Mouse (Mus musculus): ENCODE data around the gene Sh3pxd2b. TPM values are rescaled to one million over a fixed set of nuclear protein-coding genes. Genes with fewer than 3 reads are reported as not detected.

Sh3pxd2b gene
- polyA plus RNA-seq, 1 experiment from 2014 or later = 34.6 TPM

DNA sequence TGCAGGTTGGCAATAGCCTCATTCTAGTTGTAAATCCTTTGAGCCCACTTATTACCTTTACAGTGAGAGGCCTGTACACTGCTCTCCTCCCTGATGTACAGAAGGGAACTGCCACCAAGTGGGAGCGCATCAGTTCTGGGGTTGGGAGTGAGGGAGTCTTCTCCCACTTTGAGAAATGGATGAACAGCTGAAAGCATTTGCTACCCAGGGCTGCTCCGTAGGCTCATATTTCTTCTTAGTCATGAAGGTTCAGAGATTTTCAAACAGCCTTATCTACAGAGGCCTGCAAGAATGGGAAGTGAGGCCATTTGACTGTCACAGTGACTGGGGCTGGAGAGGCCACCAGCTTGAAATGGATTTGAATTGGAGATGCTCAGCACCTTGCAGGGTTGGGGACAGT, 38.4 kb downstream of the Sh3pxd2b start:
- H3K27ac ChIP-seq (ENCODE audit: low read length) = no peak overlapping the region
- peaks cover 41% of the 10 kb centered on the region for H3K36me3 ChIP-seq (ENCODE audit: control insufficient read depth, insufficient read depth, low read length)
- no peak overlapping the region for H3K4me3 ChIP-seq (ENCODE audit: low read depth, low read length)
- no peak overlapping the region for H3K4me2 ChIP-seq (replicated peaks; ENCODE audit: low read depth, low read length)
- H3K27me3 ChIP-seq (ENCODE audit: control insufficient read depth, insufficient read depth, low read length) = no peaks in the 10 kb centered on the region
- H3K4me1 ChIP-seq (ENCODE audit: control insufficient read depth, insufficient read depth, low read length) = peaks cover 10% of the 10 kb centered on the region; the same call in 1 of the 2 replicates
- WGBS = 90% methylated on average over 2 of the region's 2 CpGs
- no peaks in the 10 kb centered on the region for H3K9me3 ChIP-seq (ENCODE audit: control insufficient read depth, low read depth, low read length)
- ATAC-seq (ENCODE audit: insufficient number of reproducible peaks, insufficient read depth, low FRiP score, low read depth) = no peak
- H3K9ac ChIP-seq (replicated peaks; ENCODE audit: low read depth, low read length) = no peak overlapping the region

DNA sequence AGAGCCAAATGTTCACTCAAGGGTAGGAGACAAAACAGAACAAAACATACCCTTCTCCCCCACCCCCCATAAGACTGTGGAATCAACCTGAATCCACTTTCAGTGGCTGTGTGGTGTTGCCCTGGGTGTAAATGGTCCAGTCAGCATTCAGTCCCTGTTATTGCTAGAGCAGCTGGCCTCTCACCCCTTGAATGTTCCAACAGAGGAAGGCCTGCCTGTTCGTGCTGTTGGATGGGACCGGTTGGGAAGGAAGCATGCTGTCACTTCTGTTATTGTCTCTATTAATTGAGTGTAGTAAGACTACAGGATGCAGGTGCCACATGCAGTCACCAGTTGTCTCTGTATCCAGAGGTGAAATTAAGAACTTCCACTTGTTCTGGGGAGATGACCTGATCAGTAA, 40.4 kb downstream of the Sh3pxd2b start:
- H3K36me3 ChIP-seq (ENCODE audit: control insufficient read depth, insufficient read depth, low read length) = peaks cover 29% of the 10 kb centered on the region
- H3K4me3 ChIP-seq (ENCODE audit: low read depth, low read length) = no peak overlapping the region
- H3K27ac ChIP-seq (ENCODE audit: low read length) = no peak overlapping the region
- ATAC-seq (ENCODE audit: insufficient number of reproducible peaks, insufficient read depth, low FRiP score, low read depth) = no peak
- no peaks in the 10 kb centered on the region for H3K9me3 ChIP-seq (ENCODE audit: control insufficient read depth, low read depth, low read length)
- 0 out of 2 replicates have a peak, but pooled peaks cover 7% of the 10 kb centered on the region for H3K4me1 ChIP-seq (ENCODE audit: control insufficient read depth, insufficient read depth, low read length)
- H3K9ac ChIP-seq (replicated peaks; ENCODE audit: low read depth, low read length) = no peak overlapping the region
- H3K27me3 ChIP-seq (ENCODE audit: control insufficient read depth, insufficient read depth, low read length) = no peaks in the 10 kb centered on the region
- 77% methylated on average over 2 of the region's 2 CpGs for WGBS
- H3K4me2 ChIP-seq (replicated peaks; ENCODE audit: low read depth, low read length) = no peak overlapping the region

DNA sequence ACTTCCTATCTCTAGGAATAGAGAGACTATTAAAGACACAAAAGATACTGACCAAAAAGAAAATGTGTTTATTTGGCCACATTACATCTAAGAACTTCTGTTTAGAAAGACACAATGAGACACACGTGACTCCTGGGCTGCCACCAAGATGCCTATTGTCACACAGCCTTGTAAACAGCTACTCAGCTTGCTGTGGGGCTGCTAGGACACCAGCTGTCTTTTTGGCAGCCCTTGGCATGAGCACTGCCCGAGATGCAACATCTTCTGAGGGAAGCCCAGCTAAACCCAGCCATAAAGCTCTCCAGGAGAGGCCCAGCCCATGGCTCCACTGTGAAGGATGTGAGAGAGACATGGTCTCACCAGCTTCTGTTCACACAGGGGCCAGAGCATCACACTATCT, 45.5 kb downstream of the Sh3pxd2b start:
- no peak overlapping the region for H3K27ac ChIP-seq (ENCODE audit: low read length)
- H3K4me2 ChIP-seq (replicated peaks; ENCODE audit: low read depth, low read length) = no peak overlapping the region
- H3K36me3 ChIP-seq (ENCODE audit: control insufficient read depth, insufficient read depth, low read length) = peaks cover 33% of the 10 kb centered on the region
- H3K9ac ChIP-seq (replicated peaks; ENCODE audit: low read depth, low read length) = no peak overlapping the region
- ATAC-seq (ENCODE audit: insufficient number of reproducible peaks, insufficient read depth, low FRiP score, low read depth) = no peak
- WGBS = 81% methylated on average over 2 of the region's 2 CpGs
- peaks cover 5% of the 10 kb centered on the region; the same call in 1 of the 2 replicates for H3K4me1 ChIP-seq (ENCODE audit: control insufficient read depth, insufficient read depth, low read length)
- no peaks in the 10 kb centered on the region for H3K9me3 ChIP-seq (ENCODE audit: control insufficient read depth, low read depth, low read length)
- no peak overlapping the region for H3K4me3 ChIP-seq (ENCODE audit: low read depth, low read length)
- H3K27me3 ChIP-seq (ENCODE audit: control insufficient read depth, insufficient read depth, low read length) = no peaks in the 10 kb centered on the region

DNA sequence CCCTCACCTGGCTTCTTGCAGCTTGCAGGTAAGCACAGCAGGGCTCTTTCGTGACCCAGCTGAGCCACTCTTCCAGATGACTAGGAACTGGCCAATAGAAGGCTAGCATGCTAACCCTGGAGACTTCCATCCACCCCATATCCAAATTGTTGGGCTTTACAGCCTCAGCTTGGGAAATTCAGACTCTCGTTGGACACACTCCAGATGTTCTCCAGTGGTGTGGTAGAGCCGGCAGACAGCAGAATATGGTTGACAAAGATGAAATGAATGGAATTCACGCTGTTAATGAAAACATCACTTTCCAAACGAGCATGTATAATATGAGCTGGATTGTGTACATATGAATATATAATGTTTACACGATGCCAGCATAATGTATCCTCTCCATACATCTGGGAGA, 48.2 kb downstream of the Sh3pxd2b start:
- peak overlapping the region; percentile 48 for H3K27ac ChIP-seq (ENCODE audit: low read length)
- peaks cover 5% of the 10 kb centered on the region; the same call in 1 of the 2 replicates for H3K4me1 ChIP-seq (ENCODE audit: control insufficient read depth, insufficient read depth, low read length)
- H3K9ac ChIP-seq (replicated peaks; ENCODE audit: low read depth, low read length) = no peak overlapping the region
- 61% methylated on average over 6 of the region's 6 CpGs for WGBS
- H3K27me3 ChIP-seq (ENCODE audit: control insufficient read depth, insufficient read depth, low read length) = no peaks in the 10 kb centered on the region
- no peak overlapping the region for H3K4me2 ChIP-seq (replicated peaks; ENCODE audit: low read depth, low read length)
- H3K9me3 ChIP-seq (ENCODE audit: control insufficient read depth, low read depth, low read length) = no peaks in the 10 kb centered on the region
- peak; percentile 15; the same call in 1 of the 2 replicates for ATAC-seq (ENCODE audit: insufficient number of reproducible peaks, insufficient read depth, low FRiP score, low read depth)
- H3K36me3 ChIP-seq (ENCODE audit: control insufficient read depth, insufficient read depth, low read length) = peaks cover 14% of the 10 kb centered on the region
- no peak overlapping the region for H3K4me3 ChIP-seq (ENCODE audit: low read depth, low read length)

DNA sequence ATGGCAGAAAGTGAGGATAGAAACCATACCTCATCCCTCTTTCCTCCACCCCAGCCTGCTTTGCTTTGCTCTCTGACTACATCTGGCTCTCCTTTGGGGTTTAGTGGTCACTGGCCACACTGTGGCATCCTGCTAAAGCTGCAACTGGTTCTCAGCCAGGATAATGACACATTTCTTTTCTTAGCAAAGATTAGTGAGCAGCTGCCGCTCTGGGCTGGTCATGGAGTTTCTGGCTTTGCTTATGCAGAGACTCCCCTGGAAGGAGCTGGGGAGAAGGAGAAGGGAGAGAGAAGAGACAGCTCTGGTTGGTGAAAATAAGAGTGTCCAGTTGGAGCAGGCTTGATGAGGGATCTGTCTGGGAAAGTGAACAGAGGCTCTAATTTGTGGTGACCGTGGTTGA, 50.8 kb downstream of the Sh3pxd2b start:
- no peak overlapping the region for H3K4me3 ChIP-seq (ENCODE audit: low read depth, low read length)
- 62% methylated on average over 2 of the region's 2 CpGs for WGBS
- H3K9me3 ChIP-seq (ENCODE audit: control insufficient read depth, low read depth, low read length) = no peaks in the 10 kb centered on the region
- H3K9ac ChIP-seq (replicated peaks; ENCODE audit: low read depth, low read length) = no peak overlapping the region
- no peak for ATAC-seq (ENCODE audit: insufficient number of reproducible peaks, insufficient read depth, low FRiP score, low read depth)
- H3K4me1 ChIP-seq (ENCODE audit: control insufficient read depth, insufficient read depth, low read length) = peaks cover 5% of the 10 kb centered on the region; the same call in 1 of the 2 replicates
- H3K36me3 ChIP-seq (ENCODE audit: control insufficient read depth, insufficient read depth, low read length) = peaks cover 16% of the 10 kb centered on the region
- no peaks in the 10 kb centered on the region for H3K27me3 ChIP-seq (ENCODE audit: control insufficient read depth, insufficient read depth, low read length)
- H3K27ac ChIP-seq (ENCODE audit: low read length) = no peak overlapping the region
- no peak overlapping the region for H3K4me2 ChIP-seq (replicated peaks; ENCODE audit: low read depth, low read length)

DNA sequence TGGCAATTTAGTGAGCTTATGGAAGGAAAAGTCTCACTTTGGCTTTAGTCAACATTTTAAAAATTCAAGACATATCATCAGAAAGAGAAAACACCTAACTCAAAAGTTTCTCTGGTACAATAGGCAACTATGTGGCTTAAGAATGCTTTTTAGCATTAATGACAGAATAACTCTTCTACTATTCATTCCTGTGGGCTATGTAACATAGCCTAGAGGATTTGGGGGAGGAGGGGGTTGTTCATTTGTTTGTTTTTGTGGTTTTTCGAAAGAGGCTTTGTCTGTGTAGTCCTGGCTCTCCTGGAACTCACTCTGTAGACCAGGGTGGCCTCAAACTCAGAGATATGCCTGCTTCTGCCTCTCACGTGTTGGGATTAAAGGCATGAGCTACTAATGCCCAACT, 51.6 kb downstream of the Sh3pxd2b start:
- Histone ChIP-seq H3K9me3 (ENCODE audit: control insufficient read depth, low read depth, low read length) (no peaks in the 10 kb centered on the region), H3K36me3 (ENCODE audit: control insufficient read depth, insufficient read depth, low read length) (peaks cover 19% of the 10 kb centered on the region), H3K9ac (replicated peaks; ENCODE audit: low read depth, low read length) (no peak overlapping the region), H3K4me2 (replicated peaks; ENCODE audit: low read depth, low read length) (no peak overlapping the region), H3K27me3 (ENCODE audit: control insufficient read depth, insufficient read depth, low read length) (no peaks in the 10 kb centered on the region), H3K4me1 (ENCODE audit: control insufficient read depth, insufficient read depth, low read length) (peaks cover 5% of the 10 kb centered on the region; the same call in 1 of the 2 replicates), H3K27ac (ENCODE audit: low read length) (no peak overlapping the region), H3K4me3 (ENCODE audit: low read depth, low read length) (no peak overlapping the region)
- no peak for ATAC-seq (ENCODE audit: insufficient number of reproducible peaks, insufficient read depth, low FRiP score, low read depth)
- WGBS = 83% methylated on average over 2 of the region's 2 CpGs

- Histone ChIP-seq H3K27ac (ENCODE audit: low read length) (no peak overlapping the region), H3K4me1 (ENCODE audit: control insufficient read depth, insufficient read depth, low read length) (no peaks in the 10 kb centered on the region), H3K27me3 (ENCODE audit: control insufficient read depth, insufficient read depth, low read length) (no peaks in the 10 kb centered on the region), H3K9ac (replicated peaks; ENCODE audit: low read depth, low read length) (no peak overlapping the region), H3K36me3 (ENCODE audit: control insufficient read depth, insufficient read depth, low read length) (peaks cover 13% of the 10 kb centered on the region), H3K9me3 (ENCODE audit: control insufficient read depth, low read depth, low read length) (no peaks in the 10 kb centered on the region), H3K4me3 (ENCODE audit: low read depth, low read length) (no peak overlapping the region), H3K4me2 (replicated peaks; ENCODE audit: low read depth, low read length) (no peak overlapping the region)
- no peak for ATAC-seq (ENCODE audit: insufficient number of reproducible peaks, insufficient read depth, low FRiP score, low read depth)
- whole genome bisulfite sequencing = 71% methylated on average over 7 of the region's 7 CpGs
Measured at GRCm38 (mm10) chr11:32402712-32403111, 55.1 kb downstream of the Sh3pxd2b start.

GRCm38 (mm10) chr11:32404708-32405107, 57.1 kb downstream of the Sh3pxd2b start:
- Histone ChIP-seq H3K4me2 (replicated peaks; ENCODE audit: low read depth, low read length) (no peak overlapping the region), H3K27ac (ENCODE audit: low read length) (no peak overlapping the region), H3K9ac (replicated peaks; ENCODE audit: low read depth, low read length) (no peak overlapping the region), H3K36me3 (ENCODE audit: control insufficient read depth, insufficient read depth, low read length) (peaks cover 17% of the 10 kb centered on the region), H3K27me3 (ENCODE audit: control insufficient read depth, insufficient read depth, low read length) (no peaks in the 10 kb centered on the region), H3K9me3 (ENCODE audit: control insufficient read depth, low read depth, low read length) (no peaks in the 10 kb centered on the region), H3K4me1 (ENCODE audit: control insufficient read depth, insufficient read depth, low read length) (no peaks in the 10 kb centered on the region), H3K4me3 (ENCODE audit: low read depth, low read length) (no peak overlapping the region)
- 63% methylated on average over 3 of the region's 3 CpGs for WGBS
- no peak for ATAC-seq (ENCODE audit: insufficient number of reproducible peaks, insufficient read depth, low FRiP score, low read depth)

- Histone ChIP-seq H3K9ac (replicated peaks; ENCODE audit: low read depth, low read length) (no peak overlapping the region), H3K4me2 (replicated peaks; ENCODE audit: low read depth, low read length) (no peak overlapping the region), H3K4me1 (ENCODE audit: control insufficient read depth, insufficient read depth, low read length) (no peaks in the 10 kb centered on the region), H3K27me3 (ENCODE audit: control insufficient read depth, insufficient read depth, low read length) (no peaks in the 10 kb centered on the region), H3K9me3 (ENCODE audit: control insufficient read depth, low read depth, low read length) (no peaks in the 10 kb centered on the region), H3K4me3 (ENCODE audit: low read depth, low read length) (no peak overlapping the region), H3K36me3 (ENCODE audit: control insufficient read depth, insufficient read depth, low read length) (peaks cover 27% of the 10 kb centered on the region), H3K27ac (ENCODE audit: low read length) (no peak overlapping the region)
- 74% methylated on average over 3 of the region's 3 CpGs for WGBS
- no peak for ATAC-seq (ENCODE audit: insufficient number of reproducible peaks, insufficient read depth, low FRiP score, low read depth)
Measured at GRCm38 (mm10) chr11:32407863-32408262, 60.2 kb downstream of the Sh3pxd2b start.

All from stomach, embryonic 14.5 days (tissue).